Mouse (Mus musculus): ENCODE results near the gene Gsg1l. TPM values are rescaled to one million over a fixed set of nuclear protein-coding genes. Genes with fewer than 3 reads are reported as not detected.

Gene Gsg1l
- polyA plus RNA-seq, 1 experiment from 2014 or later = 10.5 TPM

DNA sequence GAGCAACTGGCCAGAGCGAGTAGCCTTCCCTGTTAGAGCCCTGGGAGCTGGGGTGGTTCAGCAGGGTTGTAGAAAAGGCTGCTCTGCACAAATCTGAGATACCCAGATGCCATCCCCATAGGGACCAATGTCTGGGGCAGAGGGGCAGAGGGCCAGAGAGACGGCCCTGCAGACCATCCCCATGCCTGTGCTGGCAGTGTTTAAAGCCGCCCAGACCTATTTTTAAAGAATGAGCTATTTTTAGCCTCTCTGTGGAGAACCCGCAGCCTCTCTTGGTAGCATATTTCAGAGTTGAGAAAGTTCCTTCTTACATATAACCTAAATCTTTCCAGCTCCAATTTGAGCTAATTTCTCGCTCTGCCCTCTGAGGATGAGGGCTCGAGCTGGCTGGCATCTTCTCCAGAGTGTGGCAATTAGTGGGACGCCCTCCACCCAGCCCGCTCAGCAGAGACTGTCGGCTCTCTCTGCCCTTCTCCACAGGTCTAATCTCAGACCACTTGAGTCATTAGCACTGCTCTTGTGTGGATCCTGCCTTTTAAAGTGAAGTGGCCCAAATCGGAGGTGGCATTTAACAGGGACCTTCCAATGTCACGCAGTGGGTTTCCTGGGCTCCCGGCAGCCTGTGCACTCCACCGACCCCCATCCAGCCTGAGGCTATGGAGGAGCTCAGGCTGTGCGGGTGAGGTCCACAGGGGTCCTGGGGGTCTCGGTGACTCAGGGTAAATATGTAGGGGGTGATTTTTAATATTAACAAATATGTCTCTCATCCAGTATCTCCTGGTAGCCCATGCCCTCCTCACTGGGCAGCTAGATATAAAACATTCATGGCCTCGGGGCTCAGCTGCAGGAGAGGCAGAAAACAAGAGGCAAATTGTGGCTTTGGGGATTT is 148.6 kb downstream of the Gsg1l start:
- Histone ChIP-seq H3K4me1 (ENCODE audit: control insufficient read depth in 2 of 2, insufficient read depth in 2 of 2, low read length in 2 of 2) (peaks cover 34 to 42% of the 10 kb centered on the region in 2 experiments), H3K27ac (replicated peaks in 1 of 2; ENCODE audit: control insufficient read depth in 1 of 2, insufficient read depth in 1 of 2, low read depth in 2 of 2, low read length in 2 of 2) (peak overlapping the region; percentile 94), H3K4me2 (ENCODE audit: low read length) (peak overlapping the region; percentile 66), H3K9me3 (ENCODE audit: control insufficient read depth, low read length) (no peaks in the 10 kb centered on the region), H3K27me3 (ENCODE audit: control insufficient read depth, insufficient read depth, low read length) (no peaks in the 10 kb centered on the region), H3K4me3 (ENCODE audit: control insufficient read depth in 1 of 2, insufficient read depth in 1 of 2, low read depth in 1 of 2, low read length in 2 of 2) (peak overlapping the region; percentile 18 to 27), H3K9ac (ENCODE audit: low read length) (peak overlapping the region; percentile 63), H3K36me3 (ENCODE audit: control insufficient read depth, insufficient read depth, low read length) (no peaks in the 10 kb centered on the region)
- ATAC-seq (ENCODE audit: insufficient number of reproducible peaks, insufficient read depth, low FRiP score, low read depth) = peak; percentile 47; the same call in 1 of the 2 replicates
- whole genome bisulfite sequencing = 11% methylated on average over 16 of the region's 16 CpGs

DNA sequence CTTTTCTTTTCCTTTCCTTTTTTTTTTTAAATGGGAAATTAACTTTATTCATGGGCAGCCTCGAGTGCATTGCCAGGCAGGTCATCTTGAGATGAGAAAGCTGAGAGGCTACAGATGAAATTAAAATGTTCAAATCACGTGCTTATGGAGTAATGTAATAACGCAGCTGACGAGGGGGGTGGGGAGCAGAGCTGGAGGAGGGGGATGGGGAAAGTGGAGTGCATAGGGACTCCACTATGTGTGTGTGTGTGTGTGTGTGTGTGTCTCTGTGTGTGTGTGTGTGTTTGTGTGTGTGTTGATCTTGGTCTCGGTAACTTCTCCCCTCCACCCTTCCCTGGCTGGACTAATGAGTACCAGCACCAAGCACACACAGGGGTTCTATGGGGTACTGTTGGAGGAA is 150.6 kb downstream of the Gsg1l start:
- 71% methylated on average over 5 of the region's 5 CpGs for WGBS
- no peak for ATAC-seq (ENCODE audit: insufficient number of reproducible peaks, insufficient read depth, low FRiP score, low read depth)

DNA sequence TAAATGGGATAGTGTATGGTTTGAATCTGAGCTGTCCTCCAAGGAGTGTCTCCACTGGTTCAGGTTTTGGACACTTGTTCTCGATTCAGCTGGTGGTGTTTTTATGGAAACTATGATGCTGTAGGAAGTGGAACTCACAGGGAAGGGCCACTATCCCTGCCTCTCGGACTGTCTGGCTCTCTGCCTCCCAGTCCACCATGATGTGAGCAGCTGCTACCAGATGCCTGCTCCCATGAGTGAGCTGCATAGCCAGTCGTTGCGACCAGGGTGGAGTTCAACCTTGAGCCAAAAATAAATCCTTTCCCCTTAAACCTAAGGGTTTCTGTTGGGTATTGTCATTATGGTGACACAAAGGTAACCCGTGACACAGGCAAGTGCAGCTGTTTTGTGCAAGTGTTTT is 158.2 kb downstream of the Gsg1l start:
- no peak overlapping the region for H3K9ac ChIP-seq (ENCODE audit: low read length)
- no peaks in the 10 kb centered on the region for H3K36me3 ChIP-seq (ENCODE audit: control insufficient read depth, insufficient read depth, low read length)
- no peak for ATAC-seq (ENCODE audit: insufficient number of reproducible peaks, insufficient read depth, low FRiP score, low read depth)
- 72% methylated on average over 5 of the region's 5 CpGs for WGBS
- no peaks in the 10 kb centered on the region for H3K27me3 ChIP-seq (ENCODE audit: control insufficient read depth, insufficient read depth, low read length)
- H3K4me2 ChIP-seq (ENCODE audit: low read length) = no peak overlapping the region
- no peak overlapping the region for H3K4me3 ChIP-seq (ENCODE audit: control insufficient read depth in 1 of 2, insufficient read depth in 1 of 2, low read depth in 1 of 2, low read length in 2 of 2)
- H3K4me1 ChIP-seq (ENCODE audit: control insufficient read depth in 2 of 2, insufficient read depth in 2 of 2, low read length in 2 of 2) = peaks cover 3 to 12% of the 10 kb centered on the region in 2 experiments; a peak in 3 of 4 replicates
- H3K9me3 ChIP-seq (ENCODE audit: control insufficient read depth, low read length) = no peaks in the 10 kb centered on the region
- no peak overlapping the region for H3K27ac ChIP-seq (replicated peaks in 1 of 2; ENCODE audit: control insufficient read depth in 1 of 2, insufficient read depth in 1 of 2, low read depth in 2 of 2, low read length in 2 of 2)

More for the DNA sequence above, 150.6 kb downstream of the Gsg1l start:
- no peaks in the 10 kb centered on the region for H3K27me3 ChIP-seq (ENCODE audit: control insufficient read depth, insufficient read depth, low read length)
- H3K9me3 ChIP-seq (ENCODE audit: control insufficient read depth, low read length) = no peaks in the 10 kb centered on the region
- no peak overlapping the region for H3K27ac ChIP-seq (replicated peaks in 1 of 2; ENCODE audit: control insufficient read depth in 1 of 2, insufficient read depth in 1 of 2, low read depth in 2 of 2, low read length in 2 of 2)
- no peaks in the 10 kb centered on the region for H3K36me3 ChIP-seq (ENCODE audit: control insufficient read depth, insufficient read depth, low read length)
- no peak overlapping the region for H3K4me3 ChIP-seq (ENCODE audit: control insufficient read depth in 1 of 2, insufficient read depth in 1 of 2, low read depth in 1 of 2, low read length in 2 of 2)
- peaks cover 24 to 31% of the 10 kb centered on the region in 2 experiments for H3K4me1 ChIP-seq (ENCODE audit: control insufficient read depth in 2 of 2, insufficient read depth in 2 of 2, low read length in 2 of 2)
- H3K9ac ChIP-seq (ENCODE audit: low read length) = no peak overlapping the region
- H3K4me2 ChIP-seq (ENCODE audit: low read length) = no peak overlapping the region

DNA sequence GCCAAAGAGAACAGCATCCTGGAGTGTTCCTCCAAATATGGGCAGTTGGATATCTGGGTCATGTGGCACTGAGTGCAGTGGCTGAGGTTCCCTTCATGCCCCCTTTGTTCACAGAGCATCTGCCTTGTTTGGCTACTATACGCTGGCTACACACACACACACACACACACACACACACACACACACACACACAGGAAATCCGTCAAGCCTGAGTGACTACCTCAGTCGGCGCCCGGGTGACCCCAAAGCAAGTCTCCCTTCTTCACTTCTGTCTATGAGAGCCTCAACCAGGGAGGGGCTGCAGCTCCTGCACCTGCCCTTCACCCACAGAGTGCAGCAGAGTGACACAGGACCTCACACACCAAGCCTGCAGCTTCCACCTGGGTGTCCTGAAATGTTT is 161.4 kb downstream of the Gsg1l start:
- ATAC-seq (ENCODE audit: insufficient number of reproducible peaks, insufficient read depth, low FRiP score, low read depth) = no peak
- H3K4me3 ChIP-seq (ENCODE audit: control insufficient read depth in 1 of 2, insufficient read depth in 1 of 2, low read depth in 1 of 2, low read length in 2 of 2) = no peak overlapping the region
- H3K9me3 ChIP-seq (ENCODE audit: control insufficient read depth, low read length) = peaks cover 2% of the 10 kb centered on the region; the same call in 1 of the 2 replicates
- H3K9ac ChIP-seq (ENCODE audit: low read length) = no peak overlapping the region
- H3K36me3 ChIP-seq (ENCODE audit: control insufficient read depth, insufficient read depth, low read length) = no peaks in the 10 kb centered on the region
- H3K27me3 ChIP-seq (ENCODE audit: control insufficient read depth, insufficient read depth, low read length) = no peaks in the 10 kb centered on the region
- 72% methylated on average over 5 of the region's 5 CpGs for WGBS
- no peak overlapping the region for H3K4me2 ChIP-seq (ENCODE audit: low read length)
- no peak overlapping the region for H3K27ac ChIP-seq (replicated peaks in 1 of 2; ENCODE audit: control insufficient read depth in 1 of 2, insufficient read depth in 1 of 2, low read depth in 2 of 2, low read length in 2 of 2)
- H3K4me1 ChIP-seq (ENCODE audit: control insufficient read depth in 2 of 2, insufficient read depth in 2 of 2, low read length in 2 of 2) = peaks cover 3 to 14% of the 10 kb centered on the region in 2 experiments; a peak in 3 of 4 replicates

DNA sequence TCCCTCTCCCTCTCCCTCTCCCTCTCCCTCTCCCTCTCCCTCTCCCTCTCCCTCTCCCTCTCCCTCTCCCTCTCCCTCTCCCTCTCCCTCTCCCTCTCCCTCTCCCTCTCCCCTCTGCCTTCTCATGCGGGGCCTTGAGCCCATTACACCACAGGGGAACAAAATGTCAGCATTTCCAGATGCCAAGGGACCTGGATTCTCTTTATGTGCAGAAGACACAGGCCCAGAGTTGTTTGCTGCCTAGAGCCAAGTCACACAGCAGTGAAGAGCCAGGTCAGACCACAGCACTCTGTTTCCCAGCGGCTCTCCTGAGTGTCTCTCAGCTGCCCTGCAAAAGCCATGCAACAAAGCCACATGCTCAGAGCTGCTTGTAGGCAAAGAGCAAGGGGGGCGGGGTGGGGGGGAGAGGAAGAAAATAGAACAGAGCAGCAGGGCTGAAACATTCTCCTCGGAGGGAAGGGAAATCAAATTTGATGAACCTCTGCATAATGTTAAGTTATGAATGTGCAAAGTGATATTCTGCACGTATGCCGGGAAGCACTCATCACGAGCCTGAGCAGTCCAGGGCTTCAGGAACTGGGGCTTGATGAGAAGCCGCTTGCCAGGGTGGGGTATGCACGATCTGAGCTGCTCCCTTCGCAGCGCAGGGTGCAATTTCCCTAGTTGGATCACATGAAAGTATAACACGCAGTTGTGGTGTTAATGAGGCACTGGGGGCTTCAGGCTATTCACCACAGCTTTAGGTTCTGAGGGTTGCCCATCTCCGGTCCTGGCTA is 181.6 kb downstream of the Gsg1l start:
- H3K4me1 ChIP-seq (ENCODE audit: control insufficient read depth in 2 of 2, insufficient read depth in 2 of 2, low read length in 2 of 2) = peaks cover 21 to 31% of the 10 kb centered on the region in 2 experiments
- no peaks in the 10 kb centered on the region for H3K36me3 ChIP-seq (ENCODE audit: control insufficient read depth, insufficient read depth, low read length)
- H3K9ac ChIP-seq (ENCODE audit: low read length) = no peak overlapping the region
- no peak overlapping the region for H3K4me3 ChIP-seq (ENCODE audit: control insufficient read depth in 1 of 2, insufficient read depth in 1 of 2, low read depth in 1 of 2, low read length in 2 of 2)
- no peak; the same call in 1 of the 2 replicates for ATAC-seq (ENCODE audit: insufficient number of reproducible peaks, insufficient read depth, low FRiP score, low read depth)
- no peak overlapping the region for H3K27ac ChIP-seq (replicated peaks in 1 of 2; ENCODE audit: control insufficient read depth in 1 of 2, insufficient read depth in 1 of 2, low read depth in 2 of 2, low read length in 2 of 2)
- 32% methylated on average over 13 of the region's 13 CpGs for WGBS
- no peaks in the 10 kb centered on the region for H3K9me3 ChIP-seq (ENCODE audit: control insufficient read depth, low read length)
- 0 out of 2 replicates have a peak, but pooled peaks cover 3% of the 10 kb centered on the region for H3K27me3 ChIP-seq (ENCODE audit: control insufficient read depth, insufficient read depth, low read length)
- H3K4me2 ChIP-seq (ENCODE audit: low read length) = no peak overlapping the region

DNA sequence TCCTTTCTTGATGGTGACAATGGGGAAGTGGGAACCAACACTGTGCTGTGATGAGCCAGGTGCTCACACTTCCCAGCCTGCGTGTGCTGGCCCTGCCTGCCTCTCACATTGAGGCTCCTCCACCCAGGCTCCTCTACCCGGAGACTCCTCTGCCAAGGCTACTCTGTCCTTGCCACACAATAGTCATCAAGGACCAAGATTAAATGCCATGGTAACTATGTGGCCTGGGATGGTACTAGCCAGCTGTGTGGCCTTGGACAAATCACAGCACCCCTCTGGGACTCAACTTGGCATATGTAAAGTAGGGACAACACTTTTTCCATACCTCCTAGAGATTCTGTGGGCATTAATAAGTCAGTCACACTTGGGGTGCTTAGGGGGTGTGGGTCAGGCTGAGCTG is 182.3 kb downstream of the Gsg1l start:
- 65% methylated on average over 2 of the region's 2 CpGs for WGBS

DNA sequence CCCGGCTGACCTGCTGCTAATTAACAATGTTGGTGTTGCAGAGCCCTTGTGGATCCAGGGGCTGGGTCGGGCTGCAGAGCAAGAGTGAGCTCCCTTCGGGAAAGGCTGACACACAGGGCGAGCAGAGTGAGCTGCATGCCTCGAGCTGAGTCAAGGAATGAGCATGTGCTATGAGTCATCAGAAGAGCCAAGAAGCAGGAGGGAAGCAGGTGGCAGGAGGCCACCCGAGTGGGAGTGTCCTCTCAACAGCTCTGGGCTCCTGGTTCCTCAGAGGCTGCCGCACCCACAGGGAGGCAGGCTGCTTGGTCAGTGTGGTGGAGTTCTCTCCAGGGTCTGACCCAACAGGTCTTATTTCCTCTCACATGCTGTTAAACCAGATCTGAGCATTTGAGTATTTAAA is 183.2 kb downstream of the Gsg1l start:
- no peaks in the 10 kb centered on the region for H3K9me3 ChIP-seq (ENCODE audit: control insufficient read depth, low read length)
- no peak overlapping the region for H3K9ac ChIP-seq (ENCODE audit: low read length)
- WGBS = 11% methylated on average over 7 of the region's 7 CpGs
- no peak overlapping the region for H3K27ac ChIP-seq (replicated peaks in 1 of 2; ENCODE audit: control insufficient read depth in 1 of 2, insufficient read depth in 1 of 2, low read depth in 2 of 2, low read length in 2 of 2)
- ATAC-seq (ENCODE audit: insufficient number of reproducible peaks, insufficient read depth, low FRiP score, low read depth) = peak; percentile 72
- H3K4me1 ChIP-seq (ENCODE audit: control insufficient read depth in 2 of 2, insufficient read depth in 2 of 2, low read length in 2 of 2) = peaks cover 21 to 31% of the 10 kb centered on the region in 2 experiments
- H3K4me2 ChIP-seq (ENCODE audit: low read length) = no peak overlapping the region
- H3K27me3 ChIP-seq (ENCODE audit: control insufficient read depth, insufficient read depth, low read length) = 0 out of 2 replicates have a peak, but pooled peaks cover 3% of the 10 kb centered on the region
- H3K36me3 ChIP-seq (ENCODE audit: control insufficient read depth, insufficient read depth, low read length) = no peaks in the 10 kb centered on the region
- H3K4me3 ChIP-seq (ENCODE audit: control insufficient read depth in 1 of 2, insufficient read depth in 1 of 2, low read depth in 1 of 2, low read length in 2 of 2) = no peak overlapping the region

More for the DNA sequence above, 182.3 kb downstream of the Gsg1l start:
- Histone ChIP-seq H3K27ac (replicated peaks in 1 of 2; ENCODE audit: control insufficient read depth in 1 of 2, insufficient read depth in 1 of 2, low read depth in 2 of 2, low read length in 2 of 2) (no peak overlapping the region), H3K36me3 (ENCODE audit: control insufficient read depth, insufficient read depth, low read length) (no peaks in the 10 kb centered on the region), H3K4me3 (ENCODE audit: control insufficient read depth in 1 of 2, insufficient read depth in 1 of 2, low read depth in 1 of 2, low read length in 2 of 2) (no peak overlapping the region), H3K27me3 (ENCODE audit: control insufficient read depth, insufficient read depth, low read length) (0 out of 2 replicates have a peak, but pooled peaks cover 3% of the 10 kb centered on the region), H3K9me3 (ENCODE audit: control insufficient read depth, low read length) (no peaks in the 10 kb centered on the region), H3K9ac (ENCODE audit: low read length) (no peak overlapping the region), H3K4me2 (ENCODE audit: low read length) (no peak overlapping the region), H3K4me1 (ENCODE audit: control insufficient read depth in 2 of 2, insufficient read depth in 2 of 2, low read length in 2 of 2) (peaks cover 21 to 31% of the 10 kb centered on the region in 2 experiments)
- ATAC-seq (ENCODE audit: insufficient number of reproducible peaks, insufficient read depth, low FRiP score, low read depth) = no peak

Data from heart, embryonic 14.5 days (tissue).